Mouse (Mus musculus) layer of hippocampus, adult 2 months (tissue): ENCODE results near the gene Rasgrp3. TPM values are rescaled to one million over a fixed set of nuclear protein-coding genes. Genes with fewer than 3 reads are reported as not detected.

Experiments
- DNase-seq, 2 experiments: peaks; one replicate each; pipeline ENCODE4 v3.0.0; 2022; ENCODE audit warnings: low spot score in 2 of 2
- H3K27ac ChIP-seq: fragments of 200-600 bp; 2 replicates; pipeline ENCODE4 v1.8.1; 2022
- H3K4me3 ChIP-seq: fragments of 200-600 bp; 2 replicates; pipeline ENCODE4 v1.8.1; 2022; ENCODE audit warnings: mild to moderate bottlenecking
- CTCF ChIP-seq: fragments of 200-600 bp; conservative IDR thresholded peaks from 2 replicates; pipeline ENCODE4 v1.8.1; 2022; ENCODE audit warnings: antibody characterized with exemption, mild to moderate bottlenecking, moderate library complexity
- total RNA-seq, 2 experiments: library from RNA; stranded (reverse); gene quantifications; 2 replicates each; pipeline ENCODE4 v1.2.3; 2021

The Rasgrp3 gene
- total RNA-seq, 2 experiments from 2014 or later: 8.3 to 10.5 TPM

DNA sequence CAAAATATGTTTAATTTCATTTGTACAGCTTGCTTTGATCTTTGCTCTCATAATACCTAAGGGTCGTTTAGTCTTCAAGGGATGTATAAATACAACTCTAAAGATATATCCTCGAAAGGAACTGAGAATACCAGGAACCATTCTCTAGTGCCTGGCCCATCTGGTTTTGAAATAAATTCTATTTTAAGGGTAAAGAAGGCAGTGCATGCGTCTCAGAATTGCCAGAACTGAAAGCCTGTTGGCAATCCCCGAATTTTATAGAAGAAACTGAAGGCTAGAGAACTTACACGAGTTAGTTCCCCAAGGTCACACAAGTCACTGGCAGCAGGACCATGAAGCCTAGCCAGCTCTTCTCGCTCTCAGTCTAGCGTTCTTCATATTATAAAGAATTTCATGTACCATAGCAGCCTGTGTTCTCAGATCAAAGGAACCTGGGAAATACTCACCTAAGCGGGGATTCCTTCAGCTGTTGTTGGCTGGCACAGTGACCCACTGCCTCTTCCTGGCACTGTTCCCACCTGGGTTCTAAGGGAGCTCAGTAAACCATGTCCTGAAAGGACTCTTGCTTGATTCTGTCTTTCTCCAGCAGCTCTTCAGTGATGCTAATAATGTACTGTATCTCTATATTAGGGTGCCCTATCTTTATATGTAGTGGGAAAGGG lies 83.7 kb downstream of the Rasgrp3 start:
- TF ChIP-seq CTCF: no peak
- DNase-seq: no peak
- Histone ChIP-seq H3K4me3 (no peak overlapping the region), H3K27ac (no peak overlapping the region)

GRCm38 (mm10) chr17:75521236-75521842 lies 85.6 kb downstream of the Rasgrp3 start:
- H3K27ac ChIP-seq: no peak overlapping the region
- no peak for TF ChIP-seq CTCF
- DNase-seq: no peak
- no peak overlapping the region for H3K4me3 ChIP-seq

DNA sequence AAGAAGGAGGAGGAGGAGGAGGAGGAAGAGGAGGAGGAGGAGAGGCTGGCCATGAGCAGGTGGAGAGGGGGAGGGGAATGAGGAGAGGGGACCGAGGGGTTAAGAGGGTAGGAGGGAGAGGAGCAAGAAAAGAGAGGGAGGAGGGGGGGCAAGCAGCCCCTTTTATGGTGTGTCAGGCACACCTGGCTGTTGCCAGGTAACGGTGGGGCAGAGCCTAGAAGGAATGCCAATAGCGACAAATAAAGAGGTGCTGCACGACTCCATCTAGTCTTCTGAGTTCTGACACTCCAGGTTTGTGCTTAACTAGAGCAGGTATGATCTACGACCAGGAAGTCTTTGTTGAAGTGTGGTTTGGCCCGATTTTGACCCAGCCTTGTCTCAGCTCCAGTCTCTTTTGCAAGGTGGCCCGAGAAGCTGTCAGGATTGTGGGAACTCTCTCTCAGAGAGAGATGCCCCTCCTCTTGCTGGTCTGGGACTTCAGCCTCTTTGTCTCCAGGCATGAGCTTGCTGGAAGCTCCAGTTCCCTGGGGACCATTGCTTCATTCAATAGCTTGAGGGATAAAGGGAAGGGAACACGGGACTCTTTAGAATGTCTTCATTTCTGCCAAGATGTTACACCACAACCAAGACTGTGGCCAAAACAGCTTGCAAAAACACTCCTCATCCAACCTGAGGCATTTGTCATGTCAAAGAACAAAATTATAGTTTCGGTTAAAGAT lies 86.8 kb downstream of the Rasgrp3 start:
- no peak for DNase-seq
- no peak for TF ChIP-seq CTCF
- Histone ChIP-seq H3K27ac (no peak overlapping the region), H3K4me3 (no peak overlapping the region)

DNA sequence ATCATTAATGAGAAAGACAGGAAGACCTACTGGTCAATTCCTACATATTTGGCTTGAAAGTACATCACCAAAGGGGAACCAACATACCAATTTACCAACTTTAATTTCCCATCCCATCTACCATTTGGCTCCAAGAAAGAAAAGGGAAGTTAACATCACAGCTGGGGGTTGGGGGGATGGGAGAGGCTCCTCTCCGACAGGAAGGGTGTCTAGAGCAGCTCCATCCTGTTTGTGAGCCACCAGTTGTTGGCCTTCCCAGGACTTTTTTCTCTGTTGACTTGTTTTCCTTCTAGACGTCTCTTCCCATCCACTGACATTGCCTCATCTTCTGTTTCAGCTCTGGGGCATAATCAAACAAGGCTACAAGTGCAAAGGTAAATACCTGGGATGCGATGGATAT lies 88.1 kb downstream of the Rasgrp3 start:
- TF ChIP-seq CTCF: no peak
- Histone ChIP-seq H3K27ac (peak overlapping the region; percentile 66), H3K4me3 (no peak overlapping the region)
- no peak for DNase-seq

DNA sequence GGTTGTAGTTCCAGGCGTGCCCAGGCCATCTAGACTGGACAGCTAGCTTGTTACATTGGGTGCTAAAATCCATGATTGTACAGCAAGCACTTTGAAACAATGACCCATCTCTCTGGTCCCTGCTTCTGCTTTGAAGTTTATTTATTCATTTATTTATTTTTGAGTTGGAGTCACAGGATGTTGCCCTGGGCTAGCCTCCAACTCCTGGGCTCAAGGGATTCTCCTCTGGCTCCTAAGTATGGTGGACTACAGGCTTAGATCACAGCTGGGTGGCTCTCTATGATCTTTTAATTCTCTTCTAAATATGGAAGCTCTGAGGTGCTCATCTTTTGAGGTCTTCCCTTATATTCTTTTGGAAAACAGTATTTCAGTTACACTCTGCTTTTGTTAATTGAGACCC lies 90.7 kb downstream of the Rasgrp3 start:
- Histone ChIP-seq H3K4me3 (no peak overlapping the region), H3K27ac (no peak overlapping the region)
- DNase-seq: no peak
- TF ChIP-seq CTCF: no peak

DNA sequence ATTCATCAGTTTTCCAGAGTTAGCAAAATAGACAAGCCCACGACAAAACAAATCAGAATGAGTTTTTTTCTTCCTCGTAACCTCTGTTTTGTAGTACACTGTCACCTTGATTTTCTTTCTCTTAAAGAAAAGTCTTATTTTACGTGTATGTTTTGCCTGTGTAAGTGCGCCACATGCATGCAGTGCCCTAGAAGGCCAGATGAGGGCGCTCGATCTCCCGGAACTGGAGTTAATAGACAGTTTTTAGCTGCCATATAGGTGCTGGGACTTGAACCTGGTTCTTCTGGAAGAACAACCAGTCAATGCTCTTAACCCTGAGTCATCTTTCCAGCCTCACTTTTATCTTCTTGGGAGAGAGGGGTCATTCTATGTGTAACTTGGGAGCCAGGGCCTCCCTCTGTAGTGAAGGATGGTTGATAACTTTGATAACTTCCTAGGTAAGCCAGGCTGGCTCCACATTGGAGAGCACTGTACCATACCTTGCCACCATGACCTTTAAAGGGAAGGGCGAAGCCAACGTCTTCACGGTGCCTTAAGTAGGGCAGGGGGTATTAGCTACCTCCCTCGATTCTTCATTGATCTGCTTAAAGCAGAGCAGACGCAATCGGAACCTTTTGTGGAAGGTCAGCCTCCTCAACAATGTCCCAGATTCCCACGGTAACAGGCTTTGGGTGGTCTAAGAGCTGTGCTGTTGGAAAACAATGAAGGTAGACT lies 93.7 kb downstream of the Rasgrp3 start:
- peak; percentile 55 for TF ChIP-seq CTCF
- H3K27ac ChIP-seq: no peak overlapping the region
- no peak overlapping the region for H3K4me3 ChIP-seq
- no peak for DNase-seq

GRCm38 (mm10) chr17:75532469-75532986 lies 96.8 kb downstream of the Rasgrp3 start:
- TF ChIP-seq CTCF: no peak
- DNase-seq: no peak
- H3K27ac ChIP-seq: no peak overlapping the region
- no peak overlapping the region for H3K4me3 ChIP-seq

DNA sequence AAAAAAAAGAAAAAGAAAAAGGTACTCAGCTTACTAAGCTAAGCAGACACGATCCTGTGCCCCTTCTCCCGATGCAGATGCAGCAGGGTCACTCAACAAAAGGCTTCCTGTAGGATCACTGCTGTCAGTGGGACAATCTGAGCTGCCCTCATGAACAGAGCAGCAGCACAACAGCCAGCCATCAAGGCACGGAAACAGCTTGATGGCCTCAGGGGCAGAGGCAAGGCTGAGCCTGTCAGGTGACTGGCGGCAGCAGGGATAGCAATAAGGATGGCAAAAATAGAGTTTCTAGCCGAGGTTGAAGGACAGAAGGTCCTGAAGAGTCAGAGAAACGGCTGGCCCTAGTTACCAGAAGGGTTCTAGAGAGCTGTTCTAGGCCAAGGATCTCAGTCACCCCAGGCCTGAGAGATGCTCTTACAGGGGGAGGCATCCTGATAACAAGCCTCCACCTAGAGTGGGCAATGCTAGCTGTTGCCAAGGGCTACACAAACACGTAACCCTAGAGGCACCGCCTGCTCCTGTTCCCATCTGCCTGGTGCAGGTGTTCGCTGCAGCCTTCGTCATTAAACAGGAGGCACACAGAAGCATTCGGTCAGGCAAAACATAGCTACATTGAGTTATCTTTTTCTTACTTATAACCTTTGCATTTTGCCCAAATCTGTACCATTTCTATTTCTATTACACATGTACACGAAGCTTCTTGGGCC lies 98.8 kb downstream of the Rasgrp3 start:
- TF ChIP-seq CTCF: no peak
- no peak for DNase-seq
- no peak overlapping the region for H3K4me3 ChIP-seq
- no peak overlapping the region for H3K27ac ChIP-seq

GRCm38 (mm10) chr17:75535612-75536011 lies 99.9 kb downstream of the Rasgrp3 start:
- TF ChIP-seq CTCF: no peak
- DNase-seq: no peak
- Histone ChIP-seq H3K27ac (no peak overlapping the region), H3K4me3 (no peak overlapping the region)

- TF ChIP-seq CTCF: peak; percentile 85
- no peak overlapping the region for H3K4me3 ChIP-seq
- peak; percentile 42 to 61 for DNase-seq
- no peak overlapping the region for H3K27ac ChIP-seq
Observed at GRCm38 (mm10) chr17:75536396-75537049, 100.8 kb downstream of the Rasgrp3 start.

DNA sequence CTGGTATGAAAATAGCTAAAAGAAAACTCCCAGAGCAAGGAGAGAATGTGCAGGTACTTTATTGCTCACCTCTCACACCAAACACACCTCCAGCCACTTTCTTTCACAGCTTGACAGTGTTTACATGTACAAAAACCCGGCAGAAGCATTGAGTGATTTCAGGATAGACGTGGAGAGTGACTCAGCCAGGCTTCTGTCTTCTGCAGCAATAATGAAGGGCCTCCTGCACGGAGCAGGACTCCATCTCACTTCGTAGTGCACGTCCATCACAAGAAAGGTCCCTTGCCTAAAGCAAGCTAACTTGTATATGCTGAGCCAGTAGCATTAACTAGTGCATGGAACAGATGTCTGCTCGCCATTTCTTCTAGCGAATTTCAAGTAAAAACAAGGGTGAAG lies 101.4 kb downstream of the Rasgrp3 start:
- DNase-seq: no peak
- TF ChIP-seq CTCF: no peak
- Histone ChIP-seq H3K4me3 (no peak overlapping the region), H3K27ac (no peak overlapping the region)

DNA sequence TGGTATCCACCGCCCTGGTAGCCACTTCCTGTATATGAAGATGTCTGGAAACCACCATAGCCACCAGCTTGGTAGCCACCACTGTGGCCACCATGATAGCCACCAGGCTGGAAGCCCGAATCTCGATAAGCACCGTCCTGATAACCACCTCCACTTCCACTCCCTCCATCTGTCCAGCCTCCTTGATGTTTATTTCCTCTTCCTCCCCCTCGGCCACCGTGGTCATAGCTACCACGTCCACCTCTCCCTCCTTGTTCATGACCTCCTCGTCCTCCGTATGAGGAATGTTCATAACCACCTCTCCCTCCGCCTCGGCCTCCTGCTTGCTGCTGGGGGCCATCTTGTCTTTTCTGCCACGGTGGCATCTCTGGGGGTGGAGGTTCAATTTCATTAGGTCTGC lies 102.7 kb downstream of the Rasgrp3 start:
- no peak for DNase-seq
- H3K4me3 ChIP-seq: no peak overlapping the region
- no peak overlapping the region for H3K27ac ChIP-seq
- TF ChIP-seq CTCF: no peak
